Mouse (Mus musculus): Measurements from ENCODE around the gene Efnb2.

- TF ChIP-seq POLR2A (IDR thresholded peaks at IDR 0.05; ENCODE audit: borderline replicate concordance, extremely low read depth, insufficient read depth, insufficient read length, poor library complexity, severe bottlenecking) = no peak
- no peak for TF ChIP-seq CTCF (IDR thresholded peaks at IDR 0.05; ENCODE audit: borderline replicate concordance, extremely low read depth, insufficient read depth, insufficient read length)
Observed at GRCm38 (mm10) chr8:8577770-8578303, 83.2 kb downstream of the Efnb2 start.

Data from brain, embryonic 14.5 days (tissue).